Mouse (Mus musculus): Measurements from ENCODE around the gene Fam213a. TPM values are rescaled to one million over a fixed set of nuclear protein-coding genes. Genes with fewer than 3 reads are reported as not detected.
A peak's percentile ranks its signal among the peaks of the same experiment; 100 is the strongest.

Fam213a gene
- polyA plus RNA-seq, 1 experiment from 2014 or later = 94.3 TPM

- ATAC-seq (ENCODE audit: low FRiP score) (peak; percentile 93), DNase-seq (ENCODE audit: low spot score) (peak; percentile 94)
- peaks cover 28% of the 10 kb centered on the region for H3K4me1 ChIP-seq (replicated peaks; ENCODE audit: control insufficient read depth, insufficient read depth, low read length)
- H3K27ac ChIP-seq = peak overlapping the region; percentile 77
- WGBS = under 1% methylated on average over 49 of the region's 62 CpGs
- no peaks in the 10 kb centered on the region for H3K9me3 ChIP-seq (ENCODE audit: control insufficient read depth, low read length)
- H3K9ac ChIP-seq = peak overlapping the region; percentile 85
- H3K36me3 ChIP-seq (replicated peaks; ENCODE audit: control insufficient read depth, insufficient read depth) = no peaks in the 10 kb centered on the region
- no peaks in the 10 kb centered on the region for H3K27me3 ChIP-seq (ENCODE audit: control insufficient read depth, insufficient read depth, low read length)
- peak overlapping the region; percentile 89 for H3K4me2 ChIP-seq (replicated peaks)
- peak overlapping the region; percentile 93 for H3K4me3 ChIP-seq (replicated peaks; ENCODE audit: low read length)
These were observed 46.6 kb downstream of the Fam213a start for GRCm38 (mm10) chr14:40966862-40967597.

GRCm38 (mm10) chr14:40966392-40966861 lies 47.2 kb downstream of the Fam213a start, which contains the start of gene Tspan14:
Gene Tspan14, minus strand, starts transcription at chr14:40966807.
- peak within 1 kb of the TSS; percentile 77 for H3K27ac ChIP-seq
- no peaks in the 10 kb centered on the region for H3K9me3 ChIP-seq (ENCODE audit: control insufficient read depth, low read length)
- DNase-seq (ENCODE audit: low spot score) (peak; percentile 36), ATAC-seq (ENCODE audit: low FRiP score) (peak; percentile 56)
- peak within 1 kb of the TSS; percentile 93 for H3K4me3 ChIP-seq (replicated peaks; ENCODE audit: low read length)
- H3K4me2 ChIP-seq (replicated peaks) = peak within 1 kb of the TSS; percentile 89
- peaks cover 29% of the 10 kb centered on the region for H3K4me1 ChIP-seq (replicated peaks; ENCODE audit: control insufficient read depth, insufficient read depth, low read length)
- H3K27me3 ChIP-seq (ENCODE audit: control insufficient read depth, insufficient read depth, low read length) = no peaks in the 10 kb centered on the region
- 0% methylated on average over 40 of the region's 54 CpGs for WGBS
- H3K36me3 ChIP-seq (replicated peaks; ENCODE audit: control insufficient read depth, insufficient read depth) = no peaks in the 10 kb centered on the region
- peak within 1 kb of the TSS; percentile 85 for H3K9ac ChIP-seq

GRCm38 (mm10) chr14:40965507-40966356 lies 47.9 kb downstream of the Fam213a start:
- Histone ChIP-seq H3K4me2 (replicated peaks) (peak overlapping the region; percentile 89), H3K9me3 (ENCODE audit: control insufficient read depth, low read length) (no peaks in the 10 kb centered on the region), H3K9ac (peak overlapping the region; percentile 85), H3K4me3 (replicated peaks; ENCODE audit: low read length) (peak overlapping the region; percentile 93), H3K4me1 (replicated peaks; ENCODE audit: control insufficient read depth, insufficient read depth, low read length) (peaks cover 29% of the 10 kb centered on the region), H3K27ac (peak overlapping the region; percentile 77), H3K36me3 (replicated peaks; ENCODE audit: control insufficient read depth, insufficient read depth) (no peaks in the 10 kb centered on the region), H3K27me3 (ENCODE audit: control insufficient read depth, insufficient read depth, low read length) (no peaks in the 10 kb centered on the region)
- ATAC-seq (ENCODE audit: low FRiP score) = peak; percentile 12
- DNase-seq (ENCODE audit: low spot score) = peak; percentile 42
- 0% methylated on average over 15 of the region's 15 CpGs for WGBS

GRCm38 (mm10) chr14:40964881-40965280 lies 48.7 kb downstream of the Fam213a start:
- Histone ChIP-seq H3K9me3 (ENCODE audit: control insufficient read depth, low read length) (no peaks in the 10 kb centered on the region), H3K27ac (no peak overlapping the region), H3K27me3 (ENCODE audit: control insufficient read depth, insufficient read depth, low read length) (no peaks in the 10 kb centered on the region), H3K4me1 (replicated peaks; ENCODE audit: control insufficient read depth, insufficient read depth, low read length) (peaks cover 29% of the 10 kb centered on the region), H3K9ac (no peak overlapping the region), H3K4me3 (replicated peaks; ENCODE audit: low read length) (peak overlapping the region; percentile 93), H3K36me3 (replicated peaks; ENCODE audit: control insufficient read depth, insufficient read depth) (no peaks in the 10 kb centered on the region), H3K4me2 (replicated peaks) (peak overlapping the region; percentile 89)
- ATAC-seq (ENCODE audit: low FRiP score) = no peak
- DNase-seq (ENCODE audit: low spot score) = no peak

GRCm38 (mm10) chr14:40964214-40964610 lies 49.4 kb downstream of the Fam213a start:
- DNase-seq (ENCODE audit: low spot score) (no peak), ATAC-seq (ENCODE audit: low FRiP score) (no peak)
- H3K36me3 ChIP-seq (replicated peaks; ENCODE audit: control insufficient read depth, insufficient read depth) = no peaks in the 10 kb centered on the region
- peaks cover 31% of the 10 kb centered on the region for H3K4me1 ChIP-seq (replicated peaks; ENCODE audit: control insufficient read depth, insufficient read depth, low read length)
- WGBS = 95% methylated on average over 3 of the region's 3 CpGs
- H3K27ac ChIP-seq = no peak overlapping the region
- H3K27me3 ChIP-seq (ENCODE audit: control insufficient read depth, insufficient read depth, low read length) = no peaks in the 10 kb centered on the region
- no peak overlapping the region for H3K9ac ChIP-seq
- H3K4me3 ChIP-seq (replicated peaks; ENCODE audit: low read length) = no peak overlapping the region
- no peaks in the 10 kb centered on the region for H3K9me3 ChIP-seq (ENCODE audit: control insufficient read depth, low read length)
- H3K4me2 ChIP-seq (replicated peaks) = peak overlapping the region; percentile 89

GRCm38 (mm10) chr14:40963501-40964213 lies 49.9 kb downstream of the Fam213a start:
- Histone ChIP-seq H3K9me3 (ENCODE audit: control insufficient read depth, low read length) (no peaks in the 10 kb centered on the region), H3K4me1 (replicated peaks; ENCODE audit: control insufficient read depth, insufficient read depth, low read length) (peaks cover 36% of the 10 kb centered on the region), H3K4me3 (replicated peaks; ENCODE audit: low read length) (no peak overlapping the region), H3K27ac (no peak overlapping the region), H3K9ac (no peak overlapping the region), H3K4me2 (replicated peaks) (no peak overlapping the region), H3K36me3 (replicated peaks; ENCODE audit: control insufficient read depth, insufficient read depth) (no peaks in the 10 kb centered on the region), H3K27me3 (ENCODE audit: control insufficient read depth, insufficient read depth, low read length) (no peaks in the 10 kb centered on the region)
- ATAC-seq (ENCODE audit: low FRiP score) = no peak
- whole genome bisulfite sequencing = 71% methylated on average over 3 of the region's 3 CpGs
- no peak for DNase-seq (ENCODE audit: low spot score)

GRCm38 (mm10) chr14:40962365-40963290 lies 51.0 kb downstream of the Fam213a start:
- H3K4me1 ChIP-seq (replicated peaks; ENCODE audit: control insufficient read depth, insufficient read depth, low read length) = peaks cover 47% of the 10 kb centered on the region
- no peaks in the 10 kb centered on the region for H3K9me3 ChIP-seq (ENCODE audit: control insufficient read depth, low read length)
- no peak overlapping the region for H3K27ac ChIP-seq
- no peaks in the 10 kb centered on the region for H3K36me3 ChIP-seq (replicated peaks; ENCODE audit: control insufficient read depth, insufficient read depth)
- no peak for ATAC-seq (ENCODE audit: low FRiP score)
- H3K4me2 ChIP-seq (replicated peaks) = no peak overlapping the region
- H3K4me3 ChIP-seq (replicated peaks; ENCODE audit: low read length) = no peak overlapping the region
- WGBS = 62% methylated on average over 11 of the region's 11 CpGs
- H3K27me3 ChIP-seq (ENCODE audit: control insufficient read depth, insufficient read depth, low read length) = no peaks in the 10 kb centered on the region
- H3K9ac ChIP-seq = no peak overlapping the region
- no peak for DNase-seq (ENCODE audit: low spot score)

GRCm38 (mm10) chr14:40960237-40960636 lies 53.4 kb downstream of the Fam213a start:
- peaks cover 64% of the 10 kb centered on the region for H3K4me1 ChIP-seq (replicated peaks; ENCODE audit: control insufficient read depth, insufficient read depth, low read length)
- H3K4me2 ChIP-seq (replicated peaks) = no peak overlapping the region
- 65% methylated on average over 4 of the region's 4 CpGs for WGBS

More at GRCm38 (mm10) chr14:40960237-40960636, 53.4 kb downstream of the Fam213a start:
- Histone ChIP-seq H3K27me3 (ENCODE audit: control insufficient read depth, insufficient read depth, low read length) (no peaks in the 10 kb centered on the region), H3K9me3 (ENCODE audit: control insufficient read depth, low read length) (no peaks in the 10 kb centered on the region), H3K36me3 (replicated peaks; ENCODE audit: control insufficient read depth, insufficient read depth) (no peaks in the 10 kb centered on the region), H3K4me3 (replicated peaks; ENCODE audit: low read length) (no peak overlapping the region), H3K27ac (peak overlapping the region; percentile 17; the same call in 1 of the 2 replicates), H3K9ac (no peak overlapping the region)
- DNase-seq (ENCODE audit: low spot score) (no peak), ATAC-seq (ENCODE audit: low FRiP score) (no peak)

Measured in hindbrain, embryonic 14.5 days (tissue).